Mouse (Mus musculus): Measurements from ENCODE around the gene Atp5mpl.

Atp5mpl gene

GRCm38 (mm10) chr12:111946716-111947115, 20.1 kb downstream of the Atp5mpl start:
- DNase-seq (ENCODE audit: low spot score in 2 of 2): peak; percentile 45 to 76

GRCm38 (mm10) chr12:111945765-111946655, 20.8 kb downstream of the Atp5mpl start:
- peak; percentile 15 to 20 for DNase-seq (ENCODE audit: low spot score in 2 of 2)

- no peak for DNase-seq (ENCODE audit: low spot score in 2 of 2)
Observed at GRCm38 (mm10) chr12:111945115-111945514, 21.7 kb downstream of the Atp5mpl start.

GRCm38 (mm10) chr12:111944065-111944987, 22.5 kb downstream of the Atp5mpl start:
- DNase-seq (ENCODE audit: low spot score in 2 of 2): peak; percentile 19 to 32

GRCm38 (mm10) chr12:111943421-111944064, 23.2 kb downstream of the Atp5mpl start:
- no peak for DNase-seq (ENCODE audit: low spot score in 2 of 2)

GRCm38 (mm10) chr12:111938623-111939177, 28.1 kb downstream of the Atp5mpl start:
- DNase-seq (ENCODE audit: low spot score in 2 of 2): no peak

- no peak for DNase-seq (ENCODE audit: low spot score in 2 of 2)
Observed at GRCm38 (mm10) chr12:111936706-111937550, 29.8 kb downstream of the Atp5mpl start.

GRCm38 (mm10) chr12:111933971-111934370, 32.8 kb downstream of the Atp5mpl start:
- DNase-seq (ENCODE audit: low spot score in 2 of 2): no peak

GRCm38 (mm10) chr12:111933032-111933704, 33.6 kb downstream of the Atp5mpl start:
- DNase-seq (ENCODE audit: low spot score in 2 of 2): peak in 1 of 2 experiments; percentile 19

- no peak for DNase-seq (ENCODE audit: low spot score in 2 of 2)
Observed at GRCm38 (mm10) chr12:111932513-111932912, 34.3 kb downstream of the Atp5mpl start.

- no peak for DNase-seq (ENCODE audit: low spot score in 2 of 2)
Observed at GRCm38 (mm10) chr12:111931411-111932025, 35.3 kb downstream of the Atp5mpl start.

- no peak for DNase-seq (ENCODE audit: low spot score in 2 of 2)
Observed at GRCm38 (mm10) chr12:111928411-111928966, 38.3 kb downstream of the Atp5mpl start.

GRCm38 (mm10) chr12:111927338-111927737, 39.4 kb downstream of the Atp5mpl start:
- no peak for DNase-seq (ENCODE audit: low spot score in 2 of 2)

- no peak for DNase-seq (ENCODE audit: low spot score in 2 of 2)
Observed at GRCm38 (mm10) chr12:111923117-111923516, 43.7 kb downstream of the Atp5mpl start.

GRCm38 (mm10) chr12:111920046-111920445, 46.7 kb downstream of the Atp5mpl start:
- DNase-seq (ENCODE audit: low spot score in 2 of 2): no peak

- no peak for DNase-seq (ENCODE audit: low spot score in 2 of 2)
Observed at GRCm38 (mm10) chr12:111916514-111917217, 50.1 kb downstream of the Atp5mpl start.

GRCm38 (mm10) chr12:111915781-111916180, 51.0 kb downstream of the Atp5mpl start:
- no peak for DNase-seq (ENCODE audit: low spot score in 2 of 2)

- no peak for DNase-seq (ENCODE audit: low spot score in 2 of 2)
Observed at GRCm38 (mm10) chr12:111914031-111914430, 52.7 kb downstream of the Atp5mpl start.

- peak; percentile 21 to 25 for DNase-seq (ENCODE audit: low spot score in 2 of 2)
Observed at GRCm38 (mm10) chr12:111912802-111913201, 54.0 kb downstream of the Atp5mpl start.

Measured in natural killer cell, adult 2 months (primary cell).